Mouse (Mus musculus) midbrain, embryonic 12.5 days (tissue): ENCODE results near the gene Olfr749. TPM values are rescaled to one million over a fixed set of nuclear protein-coding genes. Genes with fewer than 3 reads are reported as not detected.

Source experiments
- ATAC-seq: fragments of 200-750 bp; cut with Nextera tagmentation; 2 replicates; pipeline ENCODE4 v1.8.0; 2017; ENCODE audit warnings: low read depth, moderate TSS enrichment, moderate library complexity; ENCODE audit not compliant: low FRiP score
- H3K27ac ChIP-seq: fragments of 300-500 bp; sonication (generic); replicated peaks from 2 replicates; pipeline ENCODE4 v1.5.1; 2016; ENCODE audit warnings: mild to moderate bottlenecking
- H3K27me3 ChIP-seq: fragments of 300-500 bp; sonication (generic); 2 replicates; pipeline ENCODE4 v1.6.1; 2016; ENCODE audit warnings: mild to moderate bottlenecking
- H3K36me3 ChIP-seq: fragments of 300-500 bp; sonication (generic); 2 replicates; pipeline ENCODE4 v1.6.1; 2016
- H3K4me1 ChIP-seq: fragments of 300-500 bp; sonication (generic); 2 replicates; pipeline ENCODE4 v1.6.1; 2016
- H3K4me2 ChIP-seq: fragments of 300-500 bp; sonication (generic); replicated peaks from 2 replicates; pipeline ENCODE4 v1.6.1; 2016; ENCODE audit warnings: mild to moderate bottlenecking, moderate library complexity
- H3K4me3 ChIP-seq: fragments of 300-500 bp; sonication (generic); 2 replicates; pipeline ENCODE4 v1.5.1; 2016; ENCODE audit warnings: mild to moderate bottlenecking
- H3K9ac ChIP-seq: fragments of 300-500 bp; sonication (generic); replicated peaks from 2 replicates; pipeline ENCODE4 v1.6.1; 2016; ENCODE audit warnings: mild to moderate bottlenecking, moderate library complexity
- H3K9me3 ChIP-seq: fragments of 300-500 bp; sonication (generic); 2 replicates; pipeline ENCODE4 v1.6.1; 2016; ENCODE audit warnings: mild to moderate bottlenecking
- WGBS: fragments of 180-500 bp; shearing (Covaris S2); methylation state at CpG from one replicate; pipeline ENCODE4 v1.1.7; 2016; 5-methylcytosine and 5-hydroxymethylcytosine counted together
- polyA plus RNA-seq: library from polyadenylated mRNA; unstranded; fragments of >200 nt; fragmentation: Nextera tagmentation; extraction: Ambion mirVana; gene quantifications from 2 replicates; pipeline ENCODE4 v1.2.1, GENCODE M21; 2016

Gene Olfr749
- polyA plus RNA-seq, 1 experiment from 2014 or later = not detected

DNA sequence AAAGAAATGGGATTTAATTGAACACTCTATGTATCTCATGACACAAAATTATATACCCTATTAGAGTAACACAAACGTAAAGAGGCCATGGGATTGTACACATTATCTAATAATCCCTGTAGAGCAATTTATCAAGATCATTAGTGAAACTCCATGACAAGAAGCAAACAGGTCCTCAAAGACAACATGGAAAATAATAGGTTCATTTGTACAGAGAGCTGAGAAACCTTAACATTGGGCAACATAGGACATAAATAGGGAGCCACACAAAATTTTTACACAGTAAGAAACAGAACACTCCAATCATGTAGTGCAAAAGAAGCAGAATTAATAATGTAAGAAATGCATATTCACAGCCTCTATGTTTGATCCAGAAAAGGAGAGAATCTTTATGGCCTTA, 37.8 kb downstream of the Olfr749 start, which contains the start of gene Olfr748:
TSS of gene Olfr748 (plus strand) at position 301 of the 400 bp plus-strand sequence.
- no peaks in the 10 kb centered on the region for H3K9me3 ChIP-seq

DNA sequence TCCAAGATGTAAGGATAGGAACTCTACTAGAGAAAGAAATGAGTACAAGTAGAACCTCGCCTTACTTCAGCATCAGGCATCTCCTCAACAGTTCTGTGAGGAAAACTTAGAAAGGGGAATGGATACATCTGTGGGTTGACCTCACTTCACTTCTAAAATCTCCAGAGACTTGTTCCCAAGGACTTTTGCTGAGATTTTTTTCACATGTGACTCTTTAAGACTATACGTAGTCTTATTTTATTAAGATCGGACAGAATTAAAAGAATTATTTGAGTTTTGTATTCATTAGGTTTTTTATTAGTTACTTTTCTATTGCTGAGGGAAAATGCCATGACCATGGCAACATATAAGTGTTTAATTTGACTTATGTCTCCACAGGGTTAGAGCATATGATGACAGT, 51.8 kb downstream of the Olfr749 start, which contains the start of gene Olfr747:
TSS of gene Olfr747 (minus strand) at position 101 of the 400 bp plus-strand sequence.
- Histone ChIP-seq H3K27ac (no peak within 1 kb of the TSS), H3K36me3 (no peaks in the 10 kb centered on the region), H3K9me3 (no peaks in the 10 kb centered on the region), H3K27me3 (no peaks in the 10 kb centered on the region), H3K9ac (no peak within 1 kb of the TSS), H3K4me1 (no peaks in the 10 kb centered on the region), H3K4me3 (no peak within 1 kb of the TSS), H3K4me2 (no peak within 1 kb of the TSS)
- no peak for ATAC-seq
- WGBS = 86% methylated on average over 3 of the region's 3 CpGs

More for the DNA sequence above, 37.8 kb downstream of the Olfr749 start, which contains the start of gene Olfr748:
- Histone ChIP-seq H3K4me3 (no peak within 1 kb of the TSS), H3K4me2 (no peak within 1 kb of the TSS), H3K9ac (no peak within 1 kb of the TSS), H3K27me3 (no peaks in the 10 kb centered on the region), H3K4me1 (no peaks in the 10 kb centered on the region), H3K36me3 (no peaks in the 10 kb centered on the region), H3K27ac (no peak within 1 kb of the TSS)
- no peak for ATAC-seq
- 64% methylated on average over 1 of the region's 1 CpGs for WGBS

Other genes with a start within 250 kb of the Olfr749 start
- not detected in 2 replicates for gene Olfr742, start 241.5 kb downstream of the Olfr749 start, polyA plus RNA-seq
- gene Olfr743, start 223.3 kb downstream of the Olfr749 start, polyA plus RNA-seq = not detected in 2 replicates
- not detected in 2 replicates for gene Olfr744, start 130.2 kb downstream of the Olfr749 start, polyA plus RNA-seq
- gene Olfr745, start 105.7 kb downstream of the Olfr749 start, polyA plus RNA-seq = not detected in 2 replicates
- gene Olfr746, start 98.0 kb downstream of the Olfr749 start, polyA plus RNA-seq = not detected in 2 replicates
- not detected in 2 replicates for gene Olfr747, start 51.9 kb downstream of the Olfr749 start, polyA plus RNA-seq
- not detected in 2 replicates for gene Olfr748, start 37.7 kb downstream of the Olfr749 start, polyA plus RNA-seq
- 108 and 121 TPM in 2 replicates for gene Ttc5, start 40.4 kb upstream of the Olfr749 start, polyA plus RNA-seq
- gene Ccnb1ip1, start 62.6 kb upstream of the Olfr749 start, polyA plus RNA-seq = not detected in 2 replicates
- gene Parp2, start 62.7 kb upstream of the Olfr749 start, polyA plus RNA-seq = 52.1 and 55.8 TPM in 2 replicates
- 3.7 and 5.1 TPM in 2 replicates for gene Tep1, start 125.5 kb upstream of the Olfr749 start, polyA plus RNA-seq
- 0.35 and 0.60 TPM in 2 replicates for gene Klhl33, start 152.4 kb upstream of the Olfr749 start, polyA plus RNA-seq
- gene Osgep, start 179.8 kb upstream of the Olfr749 start, polyA plus RNA-seq = 141 and 147 TPM in 2 replicates
- gene Apex1, start 179.9 kb upstream of the Olfr749 start, polyA plus RNA-seq = 321 and 333 TPM in 2 replicates
- 68.3 and 72.8 TPM in 2 replicates for gene Pip4p1, start 185.8 kb upstream of the Olfr749 start, polyA plus RNA-seq
- 50.0 and 50.1 TPM in 2 replicates for gene Pnp, start 186.0 kb upstream of the Olfr749 start, polyA plus RNA-seq
- gene Gm49342, start 199.4 kb upstream of the Olfr749 start, polyA plus RNA-seq = not detected in 2 replicates
- gene Pnp2, start 210.9 kb upstream of the Olfr749 start, polyA plus RNA-seq = 0.46 and 0.52 TPM in 2 replicates